Mouse (Mus musculus): Measurements from ENCODE around the gene Krtap20-2.
"Not testable (repeated sequence)": the region's sequence is repeated elsewhere in the genome, so short reads cannot be mapped to it uniquely, and the experiment has no call there.

The Krtap20-2 gene

GRCm38 (mm10) chr16:89205561-89205960, at the start of gene Krtap20-2:
Gene Krtap20-2 (plus strand): TSS chr16:89205861.
- no peak for DNase-seq

GRCm38 (mm10) chr16:89157652-89158051, 48.0 kb upstream of the Krtap20-2 start, which contains the start of gene Gm9789:
Gene Gm9789 (plus strand): TSS chr16:89157952.
- no peak for DNase-seq

- DNase-seq, result not testable (repeated sequence)
These were observed 36.5 kb upstream of the Krtap20-2 start, which contains the start of gene Gm7735 for GRCm38 (mm10) chr16:89169190-89169589. Gene Gm7735 (plus strand): TSS chr16:89169490.

- DNase-seq, result no peak
These were observed 31.2 kb upstream of the Krtap20-2 start, which contains the start of gene 1110057P08Rik for GRCm38 (mm10) chr16:89174435-89174834. Gene 1110057P08Rik (plus strand): TSS chr16:89174735.

- no peak for DNase-seq
These were observed 17.0 kb upstream of the Krtap20-2 start for GRCm38 (mm10) chr16:89188621-89189020.

Measured in cerebellum, postnatal 36 days (tissue).